Mouse (Mus musculus): ENCODE data around the gene Crb1. TPM values are rescaled to one million over a fixed set of nuclear protein-coding genes. Genes with fewer than 3 reads are reported as not detected.

The Crb1 gene
- polyA plus RNA-seq, 1 experiment: 0.08 TPM

GRCm38 (mm10) chr1:139396589-139396988 lies 19.7 kb upstream of the Crb1 start:
- H3K36me3 ChIP-seq (ENCODE audit: control insufficient read depth, insufficient read depth): no peaks in the 10 kb centered on the region
- H3K27me3 ChIP-seq (ENCODE audit: control insufficient read depth, insufficient read depth, insufficient read length): no peaks in the 10 kb centered on the region
- no peak overlapping the region for H3K4me3 ChIP-seq
- no peak overlapping the region for H3K4me2 ChIP-seq (ENCODE audit: low read depth)
- H3ac ChIP-seq (ENCODE audit: control insufficient read depth, insufficient read length): no peak overlapping the region
- no peak for TF ChIP-seq CEBPB (IDR thresholded peaks at IDR 0.05; ENCODE audit: insufficient read depth, poor library complexity, severe bottlenecking)
- no peak for TF ChIP-seq TCF3 (IDR thresholded peaks at IDR 0.05; ENCODE audit: insufficient read length, low read depth)
- no peak for TF ChIP-seq TCF12 (IDR thresholded peaks at IDR 0.05; ENCODE audit: insufficient read depth, poor library complexity, severe bottlenecking)
- TF ChIP-seq POLR2AphosphoS2 (IDR thresholded peaks at IDR 0.05; ENCODE audit: insufficient read length, low read depth): no peak
- TF ChIP-seq MYOD1 (IDR thresholded peaks at IDR 0.05; ENCODE audit: control insufficient read depth in 1 of 3, insufficient read length in 2 of 3, low read depth in 2 of 3): no peak
- no peak for TF ChIP-seq MYOG (IDR thresholded peaks at IDR 0.05; ENCODE audit: control insufficient read depth in 1 of 3, insufficient read depth in 1 of 3, insufficient read length in 2 of 3, low read depth in 2 of 3)
- no peak for TF ChIP-seq USF1 (IDR thresholded peaks at IDR 0.05; ENCODE audit: low read depth)
- no peak for TF ChIP-seq MAX (IDR thresholded peaks at IDR 0.05; ENCODE audit: low read depth)
- TF ChIP-seq E2F4 (IDR thresholded peaks at IDR 0.05; ENCODE audit: insufficient read depth): no peak
- H3K79me2 ChIP-seq (ENCODE audit: control insufficient read depth, insufficient read depth): no peaks in the 10 kb centered on the region

- Histone ChIP-seq H3K27me3 (ENCODE audit: control insufficient read depth, insufficient read depth, insufficient read length) (no peaks in the 10 kb centered on the region), H3K36me3 (ENCODE audit: control insufficient read depth, insufficient read depth) (no peaks in the 10 kb centered on the region), H3K4me3 (no peak overlapping the region), H3K4me2 (ENCODE audit: low read depth) (no peak overlapping the region), H3K79me2 (ENCODE audit: control insufficient read depth, insufficient read depth) (no peaks in the 10 kb centered on the region), H3ac (ENCODE audit: control insufficient read depth, insufficient read length) (no peak overlapping the region)
- TF ChIP-seq TCF12 (IDR thresholded peaks at IDR 0.05; ENCODE audit: insufficient read depth, poor library complexity, severe bottlenecking): no peak
- TF ChIP-seq SRF (IDR thresholded peaks at IDR 0.05; ENCODE audit: control insufficient read depth, insufficient read length, low read depth): no peak
- no peak for TF ChIP-seq CEBPB (IDR thresholded peaks at IDR 0.05; ENCODE audit: insufficient read depth, poor library complexity, severe bottlenecking)
- TF ChIP-seq REST (IDR thresholded peaks at IDR 0.05; ENCODE audit: insufficient read depth, insufficient read length): no peak
- no peak for TF ChIP-seq POLR2AphosphoS2 (IDR thresholded peaks at IDR 0.05; ENCODE audit: insufficient read length, low read depth)
- no peak for TF ChIP-seq MYOD1 (IDR thresholded peaks at IDR 0.05; ENCODE audit: control insufficient read depth in 1 of 3, insufficient read length in 2 of 3, low read depth in 2 of 3)
- TF ChIP-seq MYOG (IDR thresholded peaks at IDR 0.05; ENCODE audit: control insufficient read depth in 1 of 3, insufficient read depth in 1 of 3, insufficient read length in 2 of 3, low read depth in 2 of 3): no peak
- no peak for TF ChIP-seq TCF3 (IDR thresholded peaks at IDR 0.05; ENCODE audit: insufficient read length, low read depth)
- no peak for TF ChIP-seq POLR2A (IDR thresholded peaks at IDR 0.05; ENCODE audit: insufficient read length, low read depth)
- TF ChIP-seq MAX (IDR thresholded peaks at IDR 0.05; ENCODE audit: low read depth): no peak
- no peak for TF ChIP-seq USF1 (IDR thresholded peaks at IDR 0.05; ENCODE audit: low read depth)
- TF ChIP-seq E2F4 (IDR thresholded peaks at IDR 0.05; ENCODE audit: insufficient read depth): no peak
These were observed 14.8 kb upstream of the Crb1 start for GRCm38 (mm10) chr1:139391747-139392146.

GRCm38 (mm10) chr1:139379621-139379984 lies 2.7 kb upstream of the Crb1 start:
- H3ac ChIP-seq (ENCODE audit: control insufficient read depth, insufficient read length): no peak overlapping the region
- TF ChIP-seq MYOG (IDR thresholded peaks at IDR 0.05; ENCODE audit: control insufficient read depth in 1 of 3, insufficient read depth in 1 of 3, insufficient read length in 2 of 3, low read depth in 2 of 3): no peak
- no peak for TF ChIP-seq POLR2AphosphoS2 (IDR thresholded peaks at IDR 0.05; ENCODE audit: insufficient read length, low read depth)
- TF ChIP-seq REST (IDR thresholded peaks at IDR 0.05; ENCODE audit: insufficient read depth, insufficient read length): no peak
- TF ChIP-seq TCF3 (IDR thresholded peaks at IDR 0.05; ENCODE audit: insufficient read length, low read depth): no peak
- no peak for TF ChIP-seq MYOD1 (IDR thresholded peaks at IDR 0.05; ENCODE audit: control insufficient read depth in 1 of 3, insufficient read length in 2 of 3, low read depth in 2 of 3)
- no peak for TF ChIP-seq CEBPB (IDR thresholded peaks at IDR 0.05; ENCODE audit: insufficient read depth, poor library complexity, severe bottlenecking)
- TF ChIP-seq USF1 (IDR thresholded peaks at IDR 0.05; ENCODE audit: low read depth): no peak
- no peak for TF ChIP-seq POLR2A (IDR thresholded peaks at IDR 0.05; ENCODE audit: insufficient read length, low read depth)
- no peak for TF ChIP-seq E2F4 (IDR thresholded peaks at IDR 0.05; ENCODE audit: insufficient read depth)
- no peak for TF ChIP-seq SRF (IDR thresholded peaks at IDR 0.05; ENCODE audit: control insufficient read depth, insufficient read length, low read depth)
- no peak for TF ChIP-seq MAX (IDR thresholded peaks at IDR 0.05; ENCODE audit: low read depth)
- TF ChIP-seq TCF12 (IDR thresholded peaks at IDR 0.05; ENCODE audit: insufficient read depth, poor library complexity, severe bottlenecking): no peak
- no peaks in the 10 kb centered on the region for H3K36me3 ChIP-seq (ENCODE audit: control insufficient read depth, insufficient read depth)
- no peak overlapping the region for H3K4me2 ChIP-seq (ENCODE audit: low read depth)
- H3K4me3 ChIP-seq: no peak overlapping the region
- no peaks in the 10 kb centered on the region for H3K27me3 ChIP-seq (ENCODE audit: control insufficient read depth, insufficient read depth, insufficient read length)
- H3K79me2 ChIP-seq (ENCODE audit: control insufficient read depth, insufficient read depth): no peaks in the 10 kb centered on the region

- Histone ChIP-seq H3K36me3 (ENCODE audit: control insufficient read depth, insufficient read depth) (no peaks in the 10 kb centered on the region), H3K4me3 (no peak overlapping the region), H3K79me2 (ENCODE audit: control insufficient read depth, insufficient read depth) (no peaks in the 10 kb centered on the region), H3ac (ENCODE audit: control insufficient read depth, insufficient read length) (no peak overlapping the region), H3K27me3 (ENCODE audit: control insufficient read depth, insufficient read depth, insufficient read length) (no peaks in the 10 kb centered on the region), H3K4me2 (ENCODE audit: low read depth) (no peak overlapping the region)
- TF ChIP-seq CEBPB (IDR thresholded peaks at IDR 0.05; ENCODE audit: insufficient read depth, poor library complexity, severe bottlenecking): no peak
- TF ChIP-seq TCF12 (IDR thresholded peaks at IDR 0.05; ENCODE audit: insufficient read depth, poor library complexity, severe bottlenecking): no peak
- no peak for TF ChIP-seq E2F4 (IDR thresholded peaks at IDR 0.05; ENCODE audit: insufficient read depth)
- no peak for TF ChIP-seq SRF (IDR thresholded peaks at IDR 0.05; ENCODE audit: control insufficient read depth, insufficient read length, low read depth)
- no peak for TF ChIP-seq TCF3 (IDR thresholded peaks at IDR 0.05; ENCODE audit: insufficient read length, low read depth)
- no peak for TF ChIP-seq MYOG (IDR thresholded peaks at IDR 0.05; ENCODE audit: control insufficient read depth in 1 of 3, insufficient read depth in 1 of 3, insufficient read length in 2 of 3, low read depth in 2 of 3)
- TF ChIP-seq MAX (IDR thresholded peaks at IDR 0.05; ENCODE audit: low read depth): no peak
- TF ChIP-seq REST (IDR thresholded peaks at IDR 0.05; ENCODE audit: insufficient read depth, insufficient read length): no peak
- TF ChIP-seq MYOD1 (IDR thresholded peaks at IDR 0.05; ENCODE audit: control insufficient read depth in 1 of 3, insufficient read length in 2 of 3, low read depth in 2 of 3): no peak
- no peak for TF ChIP-seq POLR2A (IDR thresholded peaks at IDR 0.05; ENCODE audit: insufficient read length, low read depth)
- no peak for TF ChIP-seq POLR2AphosphoS2 (IDR thresholded peaks at IDR 0.05; ENCODE audit: insufficient read length, low read depth)
- TF ChIP-seq USF1 (IDR thresholded peaks at IDR 0.05; ENCODE audit: low read depth): no peak
These were observed 2.1 kb upstream of the Crb1 start for GRCm38 (mm10) chr1:139378861-139379620.
